Mouse (Mus musculus) retina, adult 2 months (tissue): ENCODE measurements around the gene Zfp605.
"Not testable (repeated sequence)": the region's sequence is repeated elsewhere in the genome, so short reads cannot be mapped to it uniquely, and the experiment has no call there.

Experiments
- DNase-seq: peaks from one replicate; pipeline ENCODE4 v3.0.0-alpha.2; 2012; ENCODE audit warnings: low read depth, low spot score

The Zfp605 gene

DNA sequence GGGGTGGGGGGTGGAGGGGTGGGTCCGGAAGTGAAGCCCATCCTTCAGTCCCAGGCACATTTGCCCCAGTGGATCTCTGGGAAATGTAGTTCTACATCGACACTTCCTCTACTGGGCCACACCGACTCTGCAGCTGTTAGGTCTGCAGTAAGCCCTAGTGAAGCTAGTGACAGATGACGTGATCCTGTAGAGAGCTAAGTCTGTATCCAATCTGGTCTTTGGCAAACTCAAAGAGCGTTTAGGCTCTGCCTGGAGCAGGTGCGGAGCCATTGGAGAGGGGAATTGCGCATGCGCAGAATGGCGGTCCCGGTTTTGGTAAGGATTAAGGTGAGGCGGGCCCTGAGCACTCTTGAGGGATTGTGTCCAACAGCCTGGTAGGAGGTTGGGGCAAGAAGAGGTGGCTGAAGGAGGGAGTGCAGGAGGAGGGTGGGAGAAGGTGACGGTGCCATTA, at the start of gene Zfp605:
Gene Zfp605 (plus strand): TSS at position 102 of the 451 bp plus-strand sequence.
- DNase-seq, result peak; percentile 91

- not testable (repeated sequence) for DNase-seq
These were observed 37.5 kb upstream of the Zfp605 start, which contains the start of gene Gm17655 for GRCm38 (mm10) chr5:110072413-110072812. Gene Gm17655 (minus strand): TSS chr5:110072513.

DNA sequence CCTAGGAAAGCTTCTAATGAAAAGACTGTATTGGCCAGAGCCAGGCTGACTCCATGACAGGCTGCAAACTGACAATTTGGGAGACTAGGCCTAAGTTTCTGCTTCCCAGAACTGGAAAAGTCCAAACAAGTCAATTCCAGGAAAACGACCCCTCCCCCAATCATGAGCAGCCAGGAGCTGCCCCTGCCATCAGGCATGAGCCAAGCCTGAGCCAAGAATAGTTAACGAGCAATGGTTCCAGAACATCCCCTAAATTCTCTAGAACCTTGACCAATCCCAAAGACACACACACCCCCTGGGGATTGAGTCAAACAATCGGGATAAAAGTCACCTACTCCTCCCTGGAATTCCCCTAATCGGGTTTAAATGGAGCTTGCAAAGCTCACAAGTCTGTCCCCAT, 26.9 kb upstream of the Zfp605 start:
- DNase-seq, result no peak

- DNase-seq, result no peak
These were observed 23.6 kb upstream of the Zfp605 start for GRCm38 (mm10) chr5:110086161-110086866.

GRCm38 (mm10) chr5:110091546-110091945, 18.3 kb upstream of the Zfp605 start:
- DNase-seq, result no peak

DNA sequence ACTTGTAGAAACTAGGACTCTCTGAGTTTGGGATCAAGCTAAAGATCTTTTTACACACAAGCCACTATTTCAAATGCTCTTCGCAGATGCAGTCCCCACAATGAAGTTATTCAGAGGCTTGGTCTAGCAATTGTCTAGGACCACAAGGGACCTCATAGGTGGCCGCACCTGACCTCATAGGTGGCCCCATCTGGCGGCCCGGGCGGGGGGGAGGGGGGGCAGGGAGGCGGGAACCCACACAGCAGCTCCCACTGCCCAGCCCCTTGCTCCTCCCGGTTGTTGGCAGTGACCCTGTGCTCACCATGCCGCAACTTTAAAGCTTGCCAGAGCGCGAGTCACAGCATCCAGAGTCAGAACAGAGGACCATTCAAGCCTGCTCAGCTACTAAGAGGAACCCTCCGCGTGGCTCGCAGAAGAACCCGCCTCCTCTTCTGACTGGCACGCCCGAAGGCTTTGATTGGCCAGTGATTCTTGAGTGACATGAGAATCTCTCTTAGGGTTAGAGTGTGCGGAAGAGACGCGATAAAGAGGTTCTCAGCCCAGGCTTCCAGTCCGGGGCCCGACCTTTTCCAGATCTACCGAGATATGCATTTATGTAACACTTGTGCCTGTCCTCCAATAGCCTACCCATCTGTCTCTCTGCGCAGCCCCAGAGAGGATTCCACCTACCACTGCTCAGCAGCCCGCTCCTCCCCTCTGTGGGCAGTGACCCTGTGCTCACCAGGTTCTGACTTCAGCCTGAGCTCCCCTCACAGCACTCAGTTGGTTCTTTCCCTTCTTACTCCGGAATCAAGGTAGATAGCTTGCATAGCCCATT, 15.7 kb upstream of the Zfp605 start, which contains the start of gene Gm35315:
Gene Gm35315 (minus strand): TSS at position 391 of the 817 bp plus-strand sequence.
- DNase-seq, result peak; percentile 70

DNA sequence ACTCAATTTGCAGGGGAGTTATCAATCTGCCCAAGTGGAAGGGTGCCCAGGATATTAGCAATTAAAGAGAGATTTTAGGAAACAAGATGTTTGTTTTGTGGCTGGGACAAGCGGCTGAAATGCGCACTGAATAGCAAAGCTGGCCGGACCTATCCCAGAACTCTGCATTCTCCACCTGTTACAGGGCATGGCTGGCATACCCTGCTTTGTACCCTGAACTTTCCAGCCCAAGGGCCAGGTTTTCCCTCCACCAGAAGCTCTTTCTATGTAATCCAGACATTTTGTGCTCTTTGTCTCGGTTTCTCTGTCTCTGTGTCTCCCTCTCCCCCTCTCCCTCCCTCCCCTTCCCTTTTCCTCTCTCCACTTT, 15.1 kb upstream of the Zfp605 start:
- DNase-seq, result no peak

GRCm38 (mm10) chr5:110098991-110099477, 10.9 kb upstream of the Zfp605 start:
- no peak for DNase-seq

GRCm38 (mm10) chr5:110099656-110100580, 10.0 kb upstream of the Zfp605 start, which contains the start of gene Plcxd1:
Gene Plcxd1 (plus strand): TSS chr5:110099969.
- no peak for DNase-seq

GRCm38 (mm10) chr5:110100921-110101631, 8.8 kb upstream of the Zfp605 start:
- no peak for DNase-seq

- peak; percentile 18 for DNase-seq
These were observed 8.1 kb upstream of the Zfp605 start for GRCm38 (mm10) chr5:110101716-110102347.

- no peak for DNase-seq
These were observed 7.5 kb upstream of the Zfp605 start for GRCm38 (mm10) chr5:110102429-110102828.

DNA sequence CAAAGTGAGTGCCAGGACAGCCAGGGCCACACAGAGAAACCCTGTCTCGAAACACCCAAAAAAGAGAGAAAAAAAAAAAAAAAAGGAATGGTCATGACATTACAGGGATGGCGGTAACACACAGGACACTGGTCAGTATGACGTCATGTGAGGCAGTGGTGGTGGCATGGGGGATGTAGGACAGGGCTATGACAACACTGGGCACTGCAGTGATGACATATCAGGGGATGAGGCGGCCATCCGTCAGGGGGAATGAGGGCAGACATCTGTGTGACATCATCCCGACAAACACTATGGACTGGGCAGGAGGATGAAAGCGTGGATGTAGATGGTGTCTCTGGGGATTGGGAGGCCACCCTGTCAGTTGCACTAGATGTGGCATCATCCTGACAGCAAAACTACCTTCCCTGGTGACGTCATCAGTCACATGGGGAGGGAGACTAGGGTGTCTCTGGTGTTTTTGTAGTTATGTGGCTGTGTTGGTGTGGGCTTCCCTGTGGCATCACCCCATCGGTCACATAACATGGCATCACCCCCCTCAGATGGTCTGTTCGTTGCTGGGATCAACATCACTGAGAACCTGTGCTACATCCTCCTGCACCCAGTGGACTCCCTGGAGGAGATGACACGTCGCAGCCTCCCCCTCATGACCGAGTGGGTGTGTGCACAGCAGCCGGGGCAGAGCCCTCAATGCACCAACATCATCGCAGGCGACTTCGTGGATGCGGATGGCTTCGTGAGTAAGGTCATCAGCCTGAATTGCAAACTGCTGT, 6.9 kb upstream of the Zfp605 start:
- no peak for DNase-seq

DNA sequence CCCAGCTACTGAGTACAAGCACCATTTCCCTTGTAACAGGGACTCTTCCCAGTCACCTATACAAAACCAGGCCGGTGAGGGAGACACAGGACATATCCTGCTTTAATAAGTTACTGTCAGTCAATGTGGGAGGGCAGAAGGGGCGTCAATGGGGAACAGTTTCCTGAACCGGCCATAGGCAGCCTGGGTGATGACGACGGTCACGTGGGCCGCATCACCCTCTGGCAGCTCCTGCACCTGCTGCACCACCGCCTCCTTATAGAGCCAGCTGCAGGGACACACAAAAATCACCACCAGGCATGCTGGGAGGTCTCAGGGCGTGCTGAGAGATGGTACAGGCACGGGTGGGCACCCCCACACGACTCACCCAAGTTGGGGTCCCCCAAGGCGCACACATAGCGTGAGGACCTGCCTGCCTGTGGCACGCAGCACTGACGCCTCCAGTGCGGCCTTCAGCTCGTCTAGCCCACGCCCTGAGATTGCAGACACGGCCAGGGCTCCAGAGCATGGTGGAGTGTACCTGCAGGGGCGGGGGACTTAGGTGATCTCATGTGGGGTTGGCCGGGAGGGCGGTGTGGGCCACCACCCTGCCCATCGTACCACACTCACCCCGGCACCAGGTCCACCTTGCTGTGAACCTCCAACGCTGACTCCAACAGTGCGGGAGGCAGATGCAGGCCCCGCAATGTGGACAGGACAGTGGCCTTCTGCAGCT, 5.8 kb upstream of the Zfp605 start:
- no peak for DNase-seq

- no peak for DNase-seq
These were observed 5.1 kb upstream of the Zfp605 start for GRCm38 (mm10) chr5:110104616-110105380.

DNA sequence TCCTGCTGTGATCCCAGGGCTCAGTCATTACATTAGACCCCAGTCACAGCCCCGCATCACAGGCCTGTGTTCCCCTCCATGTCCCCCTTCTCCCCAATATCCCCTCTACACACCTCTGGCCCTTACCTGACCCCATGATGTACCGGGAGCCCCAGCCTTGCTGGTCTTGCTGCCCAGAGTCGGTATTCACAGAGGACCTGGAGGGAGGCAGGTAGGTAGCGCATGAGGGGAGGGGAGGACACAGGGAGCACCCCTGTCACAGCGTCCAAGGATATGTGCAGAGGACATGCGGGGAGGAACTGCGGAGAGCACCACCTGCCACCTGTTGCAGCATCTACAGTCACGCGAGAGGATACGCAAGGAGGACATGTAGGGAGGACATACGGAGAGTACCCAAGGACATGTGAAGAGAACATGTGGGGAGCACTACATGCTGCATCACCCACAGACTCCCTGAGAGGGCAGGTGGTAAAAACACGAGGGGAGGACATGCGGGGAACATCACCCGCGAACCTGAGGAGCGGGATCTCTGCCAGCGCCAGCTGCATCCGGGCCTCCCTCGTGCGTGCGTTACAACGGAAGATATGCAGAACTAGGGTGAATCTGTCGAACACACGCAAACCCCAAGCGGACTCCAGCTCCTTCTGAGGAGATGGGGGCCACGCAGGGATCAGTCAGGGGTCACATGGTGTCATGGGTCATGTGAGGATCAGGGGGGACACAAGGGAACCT, 3.6 kb upstream of the Zfp605 start:
- DNase-seq, result no peak

GRCm38 (mm10) chr5:110106901-110107564, 2.9 kb upstream of the Zfp605 start:
- DNase-seq, result peak; percentile 9
